ENCODE assay signal across 9 mouse cellular contexts in the genomic region with DNA sequence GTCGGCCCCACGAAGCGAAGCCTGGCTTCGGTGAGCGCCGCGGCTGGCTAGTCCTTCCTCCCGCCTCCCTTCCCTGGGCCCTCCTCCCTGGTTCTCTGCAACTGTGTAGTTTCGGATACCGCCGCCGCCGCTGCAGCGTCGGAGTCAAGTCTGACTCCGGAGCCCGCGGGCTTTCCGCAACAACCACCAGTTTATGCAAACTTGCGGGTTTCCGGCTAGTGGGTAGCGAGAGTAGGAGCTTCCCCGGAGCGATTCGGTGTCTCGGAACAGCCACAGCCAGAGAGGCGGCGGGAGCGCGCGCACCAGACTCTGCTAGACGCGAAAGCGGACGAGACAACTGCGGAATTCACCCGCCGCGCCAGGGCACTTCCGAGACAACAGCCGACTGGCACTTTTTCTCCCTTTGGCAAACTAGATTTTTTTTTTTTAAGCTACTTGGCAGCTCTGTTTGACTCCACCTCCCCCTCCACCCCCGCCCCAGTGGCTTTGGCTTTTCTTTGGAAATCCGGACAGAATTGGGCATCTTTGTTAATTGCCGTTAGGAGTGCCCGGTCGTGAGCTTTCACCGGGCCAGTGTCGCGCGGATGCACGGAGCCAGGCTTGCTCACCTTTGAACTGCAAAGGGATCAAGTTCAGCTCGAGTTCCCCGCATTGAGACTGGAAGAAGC. TPM values are rescaled to one million over a fixed set of nuclear protein-coding genes. Genes with fewer than 3 reads are reported as not detected.
DNase-seq lines count a peak whose midpoint lies in the region; ATAC-seq lines count a peak whose summit lies in the region.
"Had no signal": no experiment of that assay in that cellular context is flagged by ENCODE, and none has a peak within 500 bp of the region (broad histone marks: within the 10 kb centered on the region; RNA-seq: fewer than 3 reads in every experiment).

No protein-coding gene starts in this region.

- peaks cover 9% of the 10 kb centered on the region for H3K27me3 ChIP-seq in embryonic facial prominence, embryonic 13.5 days
- H3K27me3 ChIP-seq in heart, embryonic 11.5 days (ENCODE audit: control insufficient read depth, insufficient read depth, low read length), result no peaks in the 10 kb centered on the region
- peaks cover 26% of the 10 kb centered on the region for H3K27me3 ChIP-seq in kidney, embryonic 16.5 days (ENCODE audit: insufficient read depth, low read length)
- H3K27me3 ChIP-seq in liver, embryonic 13.5 days, result peaks cover 76% of the 10 kb centered on the region
- peaks cover 24% of the 10 kb centered on the region for H3K27me3 ChIP-seq in neural tube, embryonic 11.5 days (ENCODE audit: control insufficient read depth, insufficient read depth, low read length)

- no peaks in the 10 kb centered on the region for H3K36me3 ChIP-seq in embryonic facial prominence, embryonic 13.5 days
- H3K36me3 ChIP-seq in heart, embryonic 11.5 days (ENCODE audit: control insufficient read depth, insufficient read depth, low read length), result no peaks in the 10 kb centered on the region
- no peaks in the 10 kb centered on the region for H3K36me3 ChIP-seq in kidney, embryonic 16.5 days (ENCODE audit: insufficient read depth, low read length)
- no peaks in the 10 kb centered on the region for H3K36me3 ChIP-seq in liver, embryonic 13.5 days
- H3K36me3 ChIP-seq in neural tube, embryonic 11.5 days (ENCODE audit: control insufficient read depth, insufficient read depth, low read length), result no peaks in the 10 kb centered on the region

- H3K4me3 ChIP-seq in embryonic facial prominence, embryonic 13.5 days, result peak overlapping the region; percentile 69
- H3K4me3 ChIP-seq in heart, embryonic 11.5 days (ENCODE audit: low read depth, low read length), result peak overlapping the region; percentile 78
- peak overlapping the region; percentile 74 for H3K4me3 ChIP-seq in kidney, embryonic 16.5 days (ENCODE audit: low read length)
- H3K4me3 ChIP-seq in liver, embryonic 13.5 days (replicated peaks), result peak overlapping the region; percentile 67
- H3K4me3 ChIP-seq in neural tube, embryonic 11.5 days (ENCODE audit: low read depth, low read length), result peak overlapping the region; percentile 60

- H3K9me3 ChIP-seq in embryonic facial prominence, embryonic 13.5 days, result no peaks in the 10 kb centered on the region
- H3K9me3 ChIP-seq in heart, embryonic 11.5 days (replicated peaks; ENCODE audit: control insufficient read depth, low read length), result no peaks in the 10 kb centered on the region
- no peaks in the 10 kb centered on the region for H3K9me3 ChIP-seq in kidney, embryonic 16.5 days (ENCODE audit: low read length)
- H3K9me3 ChIP-seq in liver, embryonic 13.5 days (replicated peaks), result no peaks in the 10 kb centered on the region
- no peaks in the 10 kb centered on the region for H3K9me3 ChIP-seq in neural tube, embryonic 11.5 days (ENCODE audit: control insufficient read depth, low read length)

- peak overlapping the region; percentile 77 for H3K9ac ChIP-seq in embryonic facial prominence, embryonic 13.5 days
- H3K9ac ChIP-seq in heart, embryonic 11.5 days (ENCODE audit: low read depth, low read length), result peak overlapping the region; percentile 89
- H3K9ac ChIP-seq in kidney, embryonic 16.5 days (replicated peaks; ENCODE audit: low read length), result peak overlapping the region; percentile 74
- H3K9ac ChIP-seq in liver, embryonic 13.5 days, result peak overlapping the region; percentile 72
- peak overlapping the region; percentile 65 for H3K9ac ChIP-seq in neural tube, embryonic 11.5 days (ENCODE audit: low read length)

- peaks cover 27% of the 10 kb centered on the region for H3K4me1 ChIP-seq in embryonic facial prominence, embryonic 13.5 days
- no peaks in the 10 kb centered on the region for H3K4me1 ChIP-seq in heart, embryonic 11.5 days (ENCODE audit: control insufficient read depth, insufficient read depth, low read length)
- peaks cover 15% of the 10 kb centered on the region for H3K4me1 ChIP-seq in kidney, embryonic 16.5 days (ENCODE audit: insufficient read depth, low read length)
- H3K4me1 ChIP-seq in liver, embryonic 13.5 days (replicated peaks), result peaks cover 66% of the 10 kb centered on the region
- peaks cover 8% of the 10 kb centered on the region; the same call in 1 of the 2 replicates for H3K4me1 ChIP-seq in neural tube, embryonic 11.5 days (ENCODE audit: control insufficient read depth, insufficient read depth, low read length)

- H3K4me2 ChIP-seq in embryonic facial prominence, embryonic 13.5 days, result peak overlapping the region; percentile 91
- peak overlapping the region; percentile 95 for H3K4me2 ChIP-seq in heart, embryonic 11.5 days
- peak overlapping the region; percentile 76 for H3K4me2 ChIP-seq in kidney, embryonic 16.5 days (replicated peaks; ENCODE audit: low read depth, low read length)
- peak overlapping the region; percentile 96 for H3K4me2 ChIP-seq in liver, embryonic 13.5 days
- H3K4me2 ChIP-seq in neural tube, embryonic 11.5 days (ENCODE audit: low read depth), result peak overlapping the region; percentile 98

- H3K27ac ChIP-seq in embryonic facial prominence, embryonic 13.5 days, result peak overlapping the region; percentile 96
- H3K27ac ChIP-seq in heart, embryonic 11.5 days (ENCODE audit: low read depth, low read length), result peak overlapping the region; percentile 97
- peak overlapping the region; percentile 92 for H3K27ac ChIP-seq in kidney, embryonic 16.5 days (ENCODE audit: low read length)
- H3K27ac ChIP-seq in liver, embryonic 13.5 days, result peak overlapping the region; percentile 29; the same call in 1 of the 2 replicates
- peak overlapping the region; percentile 81 for H3K27ac ChIP-seq in neural tube, embryonic 11.5 days (ENCODE audit: low read depth, low read length)

- DNase-seq in left cerebral cortex, adult 18-20 months (ENCODE audit: low spot score in 2 of 2), result peak; percentile 56 to 70
- no peak for DNase-seq in left cerebral cortex, adult 11 months (ENCODE audit: low spot score)
- DNase-seq in liver, embryonic 13.5 days, result peak; percentile 40
- DNase-seq in neural tube, embryonic 11.5 days (ENCODE audit: low spot score), result peak; percentile 80
- peak; percentile 67 for DNase-seq in testis, postnatal 10 days (ENCODE audit: low spot score)

- under 1% methylated on average over 53 of the region's 53 CpGs for WGBS in embryonic facial prominence, embryonic 13.5 days
- WGBS in heart, embryonic 11.5 days (ENCODE audit: insufficient replicate concordance), result under 1% methylated on average over 53 of the region's 53 CpGs
- WGBS in kidney, embryonic 16.5 days, result under 1% methylated on average over 52 of the region's 53 CpGs
- WGBS in liver, embryonic 13.5 days (ENCODE audit: insufficient replicate concordance), result under 1% methylated on average over 53 of the region's 53 CpGs
- under 1% methylated on average over 51 of the region's 53 CpGs for WGBS in neural tube, embryonic 11.5 days

- ATAC-seq in embryonic facial prominence, embryonic 13.5 days (ENCODE audit: insufficient number of reproducible peaks, insufficient read depth, low FRiP score, low TSS enrichment, low read depth), result no peak
- peak; percentile 31 for ATAC-seq in heart, embryonic 11.5 days (replicated peaks; ENCODE audit: insufficient number of reproducible peaks, low FRiP score, low TSS enrichment)
- peak; percentile 28; the same call in 1 of the 2 replicates for ATAC-seq in kidney, embryonic 16.5 days (ENCODE audit: low FRiP score, low TSS enrichment)
- peak; percentile 34; the same call in 1 of the 2 replicates for ATAC-seq in liver, embryonic 13.5 days (ENCODE audit: low read depth)
- peak; percentile 2; the same call in 1 of the 2 replicates for ATAC-seq in neural tube, embryonic 11.5 days (ENCODE audit: insufficient read depth, low FRiP score, low TSS enrichment)

RNA-seq across cellular contexts. Expression of a gene that starts 0.4 kb away (rescaled TPM):
- 100 to 1,000 TPM; 130 to 159 TPM for total RNA-seq in left cerebral cortex, adult 18-20 months (2021)
- polyA plus RNA-seq in embryonic facial prominence, embryonic 13.5 days (2015; fragmentation: Nextera tagmentation; extraction: Ambion mirVana), result 14.3 and 14.7 TPM in 2 replicates
- 17.6 and 19.4 TPM in 2 replicates for polyA plus RNA-seq in heart, embryonic 11.5 days (2014; fragmentation: Nextera tagmentation; extraction: Ambion mirVana)
- polyA plus RNA-seq in kidney, embryonic 16.5 days (2015; fragmentation: Nextera tagmentation; extraction: Ambion mirVana), result 4.1 and 5.8 TPM in 2 replicates
- polyA plus RNA-seq in liver, embryonic 13.5 days (2015; fragmentation: Nextera tagmentation; extraction: Ambion mirVana), result 0.75 and 0.76 TPM in 2 replicates
- polyA plus RNA-seq in neural tube, embryonic 11.5 days (2014; fragmentation: Nextera tagmentation; extraction: Ambion mirVana), result 6.9 and 8.6 TPM in 2 replicates
- total RNA-seq: MEL had no signal

Comparison
In these comparisons a context has a peak if more than half of its experiments do, and no peak if none do; other contexts are left out.
1. H3K27ac ChIP-seq: peak in every context shown above with its lines; median percentile 97 in heart, embryonic 11.5 days; 96 in embryonic facial prominence, embryonic 13.5 days; 92 in kidney, embryonic 16.5 days; 81 in neural tube, embryonic 11.5 days; 29 in liver, embryonic 13.5 days.